Mouse (Mus musculus): ENCODE measurements around the gene Dnmt3c. TPM values are rescaled to one million over a fixed set of nuclear protein-coding genes. Genes with fewer than 3 reads are reported as not detected.

Dnmt3c gene
- not detected for polyA plus RNA-seq (2014; fragmentation: Illumina TruSeq; extraction: RNeasy Lipid Tissue Mini Kit (QIAGEN cat#74804); ENCODE audit: low read depth, low replicate concordance)

DNA sequence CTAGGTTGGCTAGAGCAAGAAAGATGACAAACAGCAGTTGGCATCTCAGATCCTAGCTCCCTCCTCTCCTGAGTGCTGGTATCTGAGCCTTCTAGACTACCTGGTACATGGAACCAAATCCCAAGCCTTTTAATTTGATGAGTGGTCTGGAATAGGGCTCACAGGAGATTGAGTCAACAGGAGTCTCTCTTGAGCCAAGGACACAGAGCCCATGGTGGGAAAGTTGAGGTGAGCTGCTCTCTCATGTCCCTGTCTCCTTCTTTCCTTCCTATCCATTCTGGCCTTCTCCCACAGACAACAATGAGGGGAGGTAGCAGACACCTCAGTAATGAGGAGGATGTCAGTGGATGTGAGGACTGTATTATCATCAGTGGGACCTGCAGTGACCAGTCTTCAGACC is at the start of gene Dnmt3c:
Gene Dnmt3c (plus strand): TSS at position 301 of the 400 bp plus-strand sequence.

DNA sequence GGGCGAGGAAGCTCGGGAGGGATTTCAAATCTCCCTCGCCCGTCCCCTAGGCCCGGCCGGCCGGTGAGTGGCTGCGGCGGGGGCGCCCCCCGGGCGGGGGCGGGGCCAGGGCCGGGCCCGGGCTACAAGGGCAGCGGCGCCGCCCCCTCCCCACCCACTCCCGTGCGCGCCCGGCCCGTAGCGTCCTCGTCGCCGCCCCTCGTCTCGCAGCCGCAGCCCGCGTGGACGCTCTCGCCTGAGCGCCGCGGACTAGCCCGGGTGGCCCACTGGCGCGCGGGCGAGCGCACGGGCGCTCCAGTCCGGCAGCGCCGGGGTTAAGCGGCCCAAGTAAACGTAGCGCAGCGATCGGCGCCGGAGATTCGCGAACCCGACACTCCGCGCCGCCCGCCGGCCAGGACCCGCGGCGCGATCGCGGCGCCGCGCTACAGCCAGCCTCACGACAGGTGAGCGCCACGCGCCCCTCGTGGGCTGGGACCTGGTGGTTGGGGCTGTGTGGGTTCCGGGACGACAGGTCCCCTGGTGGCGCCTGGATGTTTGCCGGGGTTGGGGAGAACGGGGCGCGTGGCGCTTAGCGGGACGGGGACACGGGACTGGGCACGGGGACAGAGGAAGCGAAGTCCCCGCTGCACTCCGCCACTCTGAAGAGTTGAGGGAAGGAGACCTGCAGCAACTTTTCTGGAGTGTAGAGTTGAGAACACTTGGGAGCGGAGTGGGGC is 47.0 kb upstream of the Dnmt3c start, which contains the start of gene Dnmt3b:
Gene Dnmt3b (plus strand): TSS at position 153 of the 716 bp plus-strand sequence.

DNA sequence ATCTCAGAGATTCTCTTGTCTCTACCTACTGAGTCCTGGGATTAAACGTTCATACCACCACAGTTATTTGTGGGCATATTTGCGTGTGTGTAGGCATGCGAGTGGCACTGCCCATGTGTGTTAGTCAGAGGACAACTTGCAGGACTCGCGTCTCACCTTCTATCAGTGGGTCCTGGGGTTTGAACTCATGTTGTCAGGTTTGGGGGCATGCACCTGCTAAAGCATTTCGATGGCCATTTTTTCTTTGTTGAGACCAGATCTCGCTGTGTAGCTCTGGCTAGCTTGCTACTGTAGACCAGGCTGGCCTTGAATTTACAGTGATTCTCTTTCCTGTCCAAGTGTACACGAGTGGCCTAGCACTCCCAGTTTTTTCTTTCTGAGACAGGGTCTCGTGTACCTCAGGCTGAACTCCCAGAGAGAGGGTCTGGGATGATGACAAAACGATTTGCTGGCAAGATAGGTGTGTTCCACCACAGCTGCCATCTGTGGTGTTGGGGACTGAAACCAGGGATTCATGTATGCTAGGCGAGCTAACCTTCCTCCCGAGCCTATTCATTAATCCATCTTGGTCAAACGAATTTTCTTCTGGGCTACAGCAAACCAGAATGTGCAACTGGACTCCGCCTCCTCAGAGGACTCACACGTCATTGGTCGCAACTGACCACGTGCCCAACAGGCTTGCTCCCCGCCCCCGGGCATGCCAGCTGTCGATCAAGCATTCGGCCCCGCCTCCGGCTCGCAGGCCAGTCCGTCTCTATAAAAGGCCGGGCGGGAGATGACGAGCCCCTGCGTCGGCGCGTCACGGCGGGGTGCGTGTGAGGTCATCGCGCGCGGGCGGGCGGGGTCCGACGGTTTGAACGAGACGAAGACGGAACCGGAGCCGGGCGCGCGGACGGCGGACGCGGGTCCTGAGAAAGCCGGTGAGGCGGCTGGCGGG is 44.3 kb downstream of the Dnmt3c start, which contains the start of gene Mapre1:
Gene Mapre1 (plus strand): TSS at position 775 of the 937 bp plus-strand sequence.

Other genes with a start within 250 kb of the Dnmt3c start
- gene 4930404H24Rik, start 203.9 kb upstream of the Dnmt3c start, polyA plus RNA-seq (2014; fragmentation: Illumina TruSeq; extraction: RNeasy Lipid Tissue Mini Kit (QIAGEN cat#74804); ENCODE audit: low read depth, low replicate concordance), result not detected
- gene Nol4l, start 166.7 kb upstream of the Dnmt3c start, polyA plus RNA-seq (2014; fragmentation: Illumina TruSeq; extraction: RNeasy Lipid Tissue Mini Kit (QIAGEN cat#74804); ENCODE audit: low read depth, low replicate concordance), result 4.8 TPM
- 17.3 TPM for gene Commd7, start 63.9 kb upstream of the Dnmt3c start, polyA plus RNA-seq (2014; fragmentation: Illumina TruSeq; extraction: RNeasy Lipid Tissue Mini Kit (QIAGEN cat#74804); ENCODE audit: low read depth, low replicate concordance)
- gene Dnmt3b, start 47.2 kb upstream of the Dnmt3c start, polyA plus RNA-seq (2014; fragmentation: Illumina TruSeq; extraction: RNeasy Lipid Tissue Mini Kit (QIAGEN cat#74804); ENCODE audit: low read depth, low replicate concordance), result 0.64 TPM
- 334 TPM for gene Mapre1, start 44.6 kb downstream of the Dnmt3c start, polyA plus RNA-seq (2014; fragmentation: Illumina TruSeq; extraction: RNeasy Lipid Tissue Mini Kit (QIAGEN cat#74804); ENCODE audit: low read depth, low replicate concordance)
- gene Efcab8, start 83.3 kb downstream of the Dnmt3c start, polyA plus RNA-seq (2014; fragmentation: Illumina TruSeq; extraction: RNeasy Lipid Tissue Mini Kit (QIAGEN cat#74804); ENCODE audit: low read depth, low replicate concordance), result 0.35 TPM
- not detected for gene Sun5, start 174.4 kb downstream of the Dnmt3c start, polyA plus RNA-seq (2014; fragmentation: Illumina TruSeq; extraction: RNeasy Lipid Tissue Mini Kit (QIAGEN cat#74804); ENCODE audit: low read depth, low replicate concordance)
- not detected for gene Bpifb2, start 178.4 kb downstream of the Dnmt3c start, polyA plus RNA-seq (2014; fragmentation: Illumina TruSeq; extraction: RNeasy Lipid Tissue Mini Kit (QIAGEN cat#74804); ENCODE audit: low read depth, low replicate concordance)
- gene Bpifb6, start 203.7 kb downstream of the Dnmt3c start, polyA plus RNA-seq (2014; fragmentation: Illumina TruSeq; extraction: RNeasy Lipid Tissue Mini Kit (QIAGEN cat#74804); ENCODE audit: low read depth, low replicate concordance), result not detected
- gene Bpifb3, start 221.6 kb downstream of the Dnmt3c start, polyA plus RNA-seq (2014; fragmentation: Illumina TruSeq; extraction: RNeasy Lipid Tissue Mini Kit (QIAGEN cat#74804); ENCODE audit: low read depth, low replicate concordance), result not detected
- gene Bpifb4, start 241.6 kb downstream of the Dnmt3c start, polyA plus RNA-seq (2014; fragmentation: Illumina TruSeq; extraction: RNeasy Lipid Tissue Mini Kit (QIAGEN cat#74804); ENCODE audit: low read depth, low replicate concordance), result not detected